Mouse (Mus musculus) urinary bladder, postnatal 4 days (tissue): ENCODE measurements around the gene Arhgap21.

Experiments used
- DNase-seq, 2 experiments: peaks; one replicate each; pipeline ENCODE4 v3.0.0; 2021 to 2022; ENCODE audit warnings: low spot score in 2 of 2

Arhgap21 gene

DNA sequence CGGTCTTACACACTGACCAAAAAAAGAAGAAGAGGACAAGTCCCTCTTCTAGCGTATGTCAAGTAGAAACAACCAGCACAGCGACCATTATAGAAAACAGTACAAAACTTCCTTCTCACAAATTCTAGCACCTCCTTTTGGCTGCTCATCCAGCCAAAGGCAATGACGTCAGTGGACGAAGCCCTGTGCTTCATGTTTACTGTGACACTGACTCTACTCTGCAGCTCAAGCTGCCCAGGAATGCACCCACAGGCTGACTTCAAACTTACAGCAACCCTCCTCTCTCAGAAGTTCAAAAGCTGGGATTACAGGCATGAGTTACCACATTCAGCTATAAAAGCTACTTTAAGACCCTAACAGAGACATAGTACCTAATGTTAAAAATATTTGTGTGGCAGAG is 72.2 kb downstream of the Arhgap21 start:
- DNase-seq: no peak

DNA sequence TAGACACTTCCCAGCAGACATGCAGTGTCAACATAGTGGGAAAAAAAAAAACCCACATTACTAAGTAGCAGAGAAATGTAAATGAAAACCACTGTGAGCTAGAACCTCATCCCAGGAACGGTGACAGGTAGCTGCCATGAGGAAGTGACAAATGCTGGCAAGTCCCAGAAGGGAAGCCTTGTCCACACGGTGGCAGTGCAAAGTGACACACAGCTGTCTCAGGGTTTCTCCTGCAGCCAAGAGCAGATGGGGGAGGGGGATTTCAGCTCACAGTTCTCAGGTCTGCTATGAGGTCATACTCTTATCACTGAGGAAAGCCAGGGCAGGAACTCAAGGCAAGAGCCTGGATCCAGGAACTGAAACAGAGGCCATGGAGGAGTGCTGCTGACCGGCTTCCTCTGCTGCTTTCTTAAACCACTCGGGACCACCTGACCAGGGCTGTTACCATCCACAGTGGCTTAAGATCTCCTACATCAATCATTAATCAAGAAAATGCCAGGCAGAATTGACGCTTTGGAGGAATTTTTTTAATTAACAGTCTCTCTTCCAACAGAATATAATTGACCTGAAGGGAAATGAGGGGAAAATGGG is 74.5 kb downstream of the Arhgap21 start:
- no peak for DNase-seq

DNA sequence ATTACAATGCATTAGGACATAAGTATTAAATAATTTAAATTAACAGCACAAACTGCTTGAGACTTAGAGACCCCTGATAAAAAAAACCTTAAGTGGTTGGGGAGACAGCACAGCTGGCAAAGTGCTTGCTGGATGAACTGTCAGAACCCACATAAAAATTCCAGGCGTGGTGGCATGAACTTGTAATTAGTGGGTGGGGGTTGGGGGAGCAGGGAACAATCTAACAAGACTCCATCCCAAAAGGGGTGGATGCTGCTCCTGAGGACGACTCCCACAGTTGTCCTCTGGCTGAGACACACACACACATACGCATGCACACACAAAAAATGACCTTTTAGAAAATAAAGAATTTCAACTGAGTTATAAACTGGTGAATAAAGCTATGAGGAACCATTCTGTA is 79.9 kb downstream of the Arhgap21 start:
- no peak for DNase-seq

DNA sequence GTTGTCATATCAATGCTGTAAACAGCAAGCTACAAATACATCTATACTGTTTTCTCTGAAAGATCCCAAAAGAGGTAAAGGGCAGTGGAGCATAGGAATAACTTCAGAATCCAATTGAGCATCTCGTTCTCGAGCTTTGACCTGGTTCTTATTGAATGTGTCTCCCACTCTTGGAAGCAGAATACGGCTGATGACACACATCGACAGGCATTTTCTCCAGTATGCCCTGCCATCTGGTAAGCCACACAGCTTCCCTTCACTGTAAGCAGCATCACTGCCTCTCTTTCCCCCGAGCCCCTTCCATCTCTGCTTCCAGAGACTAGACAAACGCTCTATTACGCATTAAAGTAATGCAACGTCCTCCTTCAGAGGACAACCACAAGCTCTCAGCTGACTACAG is 85.4 kb downstream of the Arhgap21 start:
- no peak for DNase-seq

DNA sequence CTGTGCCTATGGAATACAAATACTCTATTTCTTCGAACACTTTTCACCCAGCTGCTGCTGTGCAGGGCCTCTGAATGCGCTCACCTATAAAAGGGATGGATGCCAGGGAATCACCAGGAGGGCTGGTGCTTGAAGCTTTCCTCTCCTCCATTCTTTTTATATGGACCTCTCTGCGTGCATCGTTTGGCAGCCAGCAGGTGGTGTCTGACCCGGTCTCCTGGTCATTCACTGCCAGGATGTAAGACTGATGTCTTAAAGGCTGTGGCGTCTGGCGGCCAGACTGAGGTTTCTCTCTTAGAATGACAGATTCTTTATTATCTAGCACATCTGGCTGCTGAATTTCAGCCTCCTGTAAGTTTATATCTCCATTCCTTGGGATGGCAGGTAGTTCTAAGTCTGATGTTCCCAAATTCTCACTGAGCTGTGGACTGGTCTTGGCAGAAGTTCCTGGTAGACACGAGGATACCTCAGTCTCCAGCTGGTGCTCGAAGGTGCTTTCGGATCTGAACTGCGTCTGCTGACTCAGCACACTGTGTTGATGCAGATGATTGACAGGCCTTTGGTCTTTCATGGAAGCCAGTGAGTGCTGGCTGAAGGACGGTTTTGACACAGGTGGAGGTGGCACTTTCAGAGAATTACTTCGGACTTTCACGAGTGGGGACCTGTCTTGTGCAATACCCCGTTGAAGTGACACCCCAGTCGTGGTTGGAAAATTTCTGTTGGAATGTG is 88.6 kb downstream of the Arhgap21 start:
- no peak for DNase-seq

DNA sequence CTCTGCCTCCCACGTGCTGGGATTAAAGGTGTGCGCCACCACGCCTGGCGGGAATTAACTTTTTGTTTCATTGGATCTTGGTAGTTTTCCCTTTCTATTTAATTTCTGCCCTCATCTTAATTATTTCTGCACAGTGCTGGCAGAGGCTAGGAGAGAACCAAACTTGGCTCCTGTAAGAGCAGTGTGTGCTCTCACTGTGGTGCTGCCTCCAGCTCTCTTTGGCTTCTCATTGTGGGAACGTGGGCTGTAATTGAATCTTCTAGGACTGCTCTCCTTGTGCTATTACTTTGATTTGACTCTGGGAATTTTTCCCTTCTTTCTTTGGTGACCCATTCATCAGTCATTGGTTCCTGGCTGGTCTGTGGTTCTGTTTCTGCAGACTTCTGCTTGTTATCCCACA is 94.1 kb downstream of the Arhgap21 start:
- DNase-seq: no peak

DNA sequence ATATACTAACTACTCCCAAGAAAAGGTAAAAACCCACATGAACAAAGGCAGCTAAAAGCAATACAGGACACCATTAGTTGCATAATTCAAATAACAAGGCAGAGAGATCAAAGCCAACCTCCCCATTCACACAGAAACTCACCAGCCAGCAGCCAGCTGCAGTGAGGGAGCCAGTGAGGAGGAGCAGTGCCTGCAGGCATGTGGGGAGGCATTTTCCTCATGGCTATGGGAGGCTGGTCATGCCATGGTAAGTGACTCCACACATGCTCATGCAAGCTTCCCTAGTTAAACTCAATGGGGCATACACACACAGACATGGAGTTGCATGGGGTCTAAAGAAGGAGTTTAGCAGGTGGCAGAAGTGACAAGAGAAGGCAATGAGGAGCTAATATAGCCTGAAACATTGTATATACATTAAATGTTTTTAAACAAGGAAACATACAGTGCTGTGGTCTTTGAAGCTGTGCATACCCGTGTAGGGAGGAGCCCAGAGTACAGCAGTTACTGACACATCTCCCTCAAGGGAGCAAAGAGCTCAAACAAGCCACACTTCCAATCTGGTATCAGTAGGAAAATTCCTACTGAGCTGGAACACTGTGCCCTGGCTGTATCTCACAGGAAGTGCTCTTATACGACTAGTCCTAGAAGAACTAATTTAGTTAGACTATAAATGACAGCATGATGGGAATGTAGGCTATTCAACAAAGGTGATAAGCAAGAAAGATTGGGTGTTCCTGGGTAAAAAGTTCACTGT is 99.3 kb downstream of the Arhgap21 start:
- DNase-seq: no peak

DNA sequence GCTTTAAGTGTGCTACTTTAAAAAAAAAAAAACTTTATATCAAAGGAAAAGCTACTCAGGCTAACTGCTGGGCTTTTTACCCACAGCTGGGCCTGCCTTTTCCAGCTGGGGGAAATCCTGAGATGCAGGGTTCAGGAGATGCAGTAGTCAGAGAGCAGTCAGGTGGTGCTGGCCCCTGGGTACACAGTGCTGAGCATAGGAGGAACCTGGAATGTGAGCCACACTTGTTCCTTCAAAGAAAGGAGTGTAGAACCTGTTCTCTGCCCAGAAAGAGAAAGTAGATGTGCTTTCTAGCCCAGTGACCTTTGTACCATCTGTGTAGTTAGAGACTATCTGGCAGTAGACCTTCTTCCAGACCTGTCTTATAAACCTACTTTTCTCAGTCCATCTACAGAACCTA is 100.6 kb downstream of the Arhgap21 start:
- no peak for DNase-seq

DNA sequence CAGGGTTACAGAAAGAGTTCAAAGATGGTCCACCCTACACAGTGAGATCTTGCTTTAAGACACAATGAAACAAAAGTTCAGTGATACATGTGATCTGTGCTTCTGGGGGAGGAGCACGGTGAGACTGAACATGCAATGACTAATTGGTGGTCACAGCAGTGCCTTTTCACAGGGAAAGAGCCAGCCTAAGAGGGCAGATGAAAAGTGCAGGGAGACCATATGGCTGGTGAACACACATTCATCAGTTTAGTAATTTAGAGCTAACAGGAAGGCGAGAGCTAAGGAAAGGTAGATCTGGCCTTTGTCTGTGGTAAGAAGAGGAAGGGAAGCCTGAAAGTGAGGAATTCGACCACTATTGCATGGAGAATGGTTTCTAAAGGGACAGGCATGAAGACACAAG is 102.9 kb downstream of the Arhgap21 start:
- DNase-seq: no peak

DNA sequence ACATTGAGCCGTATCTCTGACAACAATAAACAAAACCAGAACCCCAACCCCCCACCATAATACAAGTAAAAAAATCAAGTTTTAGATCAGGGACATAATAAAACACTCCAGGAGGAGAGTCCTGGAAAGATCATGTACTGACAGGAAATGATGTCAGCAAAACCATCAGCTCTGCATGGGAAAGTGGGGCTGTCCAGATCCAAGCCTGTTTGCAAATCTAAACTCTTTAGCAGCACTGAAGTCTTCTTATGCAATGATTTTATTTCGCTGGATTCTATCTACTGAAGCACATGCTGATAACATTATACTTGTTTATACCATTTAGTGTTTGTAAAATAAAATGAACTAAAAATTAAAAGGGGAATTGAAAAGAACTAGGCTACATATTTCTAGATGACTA is 104.1 kb downstream of the Arhgap21 start:
- no peak for DNase-seq

DNA sequence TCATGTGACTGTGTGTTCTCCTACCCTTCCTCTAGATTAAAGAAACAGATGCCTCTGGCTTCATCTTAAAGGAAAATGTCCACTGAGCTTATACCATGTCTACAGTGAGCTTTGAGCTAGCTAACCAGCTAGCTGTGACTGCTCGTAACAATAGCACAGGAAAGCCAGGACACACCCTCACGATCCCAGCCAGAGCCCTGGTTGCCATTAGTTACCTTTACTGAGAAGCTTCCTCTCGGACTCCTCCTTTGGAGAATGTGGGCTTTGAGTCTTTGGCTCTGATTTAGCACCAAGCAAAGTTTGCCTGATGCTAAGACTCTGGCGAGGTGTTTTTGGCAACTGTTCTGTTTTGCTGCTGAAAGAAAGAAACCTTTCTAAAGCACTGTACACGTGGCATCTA is 107.9 kb downstream of the Arhgap21 start:
- no peak for DNase-seq

DNA sequence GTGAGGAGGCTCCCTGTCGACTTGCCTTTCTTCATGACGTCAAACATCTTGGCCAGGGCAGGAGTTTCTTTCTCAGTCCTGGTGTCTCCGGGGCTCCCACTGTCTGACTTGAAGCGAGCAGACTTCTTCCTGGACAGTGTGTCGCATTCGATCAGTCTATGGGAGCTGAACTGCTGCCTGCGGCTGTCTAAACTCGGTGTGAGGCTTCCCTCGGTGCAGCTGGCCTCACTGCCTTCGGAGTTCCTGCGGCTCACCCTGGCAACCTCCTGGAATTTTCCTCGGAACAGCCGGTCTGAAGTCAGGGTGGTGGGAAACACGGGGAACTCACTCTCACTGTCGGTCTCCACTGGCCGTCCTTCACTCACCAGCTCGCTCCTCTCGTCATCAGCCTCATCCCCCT is 119.3 kb downstream of the Arhgap21 start:
- DNase-seq: no peak

DNA sequence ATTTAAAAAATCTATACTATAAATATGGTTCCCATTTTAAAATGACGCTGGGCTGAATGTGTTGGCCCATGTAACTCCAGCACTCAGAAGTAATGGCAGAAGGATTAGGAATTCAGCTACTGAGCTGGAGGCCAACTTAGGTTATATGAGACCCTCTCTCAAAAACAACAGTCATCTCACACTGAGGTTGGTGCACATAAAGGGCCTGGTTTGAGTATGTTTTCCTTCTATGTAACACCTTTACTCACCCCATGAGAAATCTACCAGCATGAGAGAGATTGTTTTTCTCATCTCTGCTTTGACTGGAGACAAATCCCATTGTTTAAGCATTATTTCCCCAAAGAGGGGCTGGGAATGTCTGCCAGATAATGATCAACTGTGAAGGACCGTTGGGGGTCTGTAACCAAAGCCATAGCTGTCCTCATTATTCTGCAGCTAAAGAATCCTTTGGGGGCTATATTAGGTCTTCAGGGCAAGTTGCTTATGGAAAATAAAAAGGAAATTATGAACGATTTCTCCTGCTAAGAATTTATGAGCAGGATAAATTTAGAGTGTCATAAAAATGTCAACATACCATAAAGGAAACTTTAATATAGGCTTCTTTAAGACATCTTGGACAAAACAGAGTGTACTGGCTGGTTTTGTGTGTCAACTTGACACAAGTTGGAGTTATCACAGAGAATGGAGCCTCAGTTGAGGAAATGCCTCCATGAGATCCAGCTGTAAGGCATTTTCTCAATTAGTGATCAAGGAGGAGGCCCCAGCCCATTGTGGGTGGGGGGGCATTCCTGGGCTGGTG is 136.9 kb downstream of the Arhgap21 start:
- no peak for DNase-seq

DNA sequence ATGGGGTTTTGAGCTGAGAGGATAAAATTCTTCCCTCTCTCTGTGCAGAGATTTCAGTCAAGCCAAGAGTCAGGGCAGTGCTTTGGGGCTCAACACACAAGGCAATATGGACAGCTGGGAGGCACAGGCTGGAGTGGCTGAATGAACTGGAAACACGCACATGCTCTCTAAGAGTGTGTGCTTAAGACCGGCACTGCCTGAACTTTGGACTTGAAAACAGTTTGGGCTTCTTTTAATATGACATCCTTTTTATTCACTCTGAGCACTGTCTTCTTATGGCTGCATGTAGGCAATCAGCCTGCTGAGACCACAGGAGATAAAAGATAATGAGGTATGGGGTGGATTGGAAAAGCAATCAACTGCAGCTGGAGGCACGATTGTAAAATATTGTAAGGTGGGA is 137.8 kb downstream of the Arhgap21 start:
- DNase-seq: no peak

DNA sequence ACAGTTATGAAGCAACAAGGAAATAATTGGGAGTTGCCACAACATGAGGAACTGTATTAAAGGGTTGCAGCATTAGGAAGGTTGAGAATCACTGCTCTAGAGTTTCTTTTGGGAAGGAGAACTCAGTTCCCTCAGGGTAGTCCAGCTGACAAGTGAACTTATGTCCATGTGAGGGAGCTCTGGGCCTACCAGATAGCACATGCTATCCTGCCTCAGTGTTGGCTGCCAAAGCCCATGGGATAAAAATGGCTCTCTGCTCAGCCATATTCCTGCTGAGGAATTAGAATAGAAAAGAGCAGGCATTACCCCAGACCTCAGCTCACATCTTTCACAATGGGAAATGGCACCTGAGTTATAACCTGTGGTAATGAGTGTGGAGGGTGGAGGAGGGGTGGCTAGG is 142.4 kb downstream of the Arhgap21 start:
- no peak for DNase-seq

DNA sequence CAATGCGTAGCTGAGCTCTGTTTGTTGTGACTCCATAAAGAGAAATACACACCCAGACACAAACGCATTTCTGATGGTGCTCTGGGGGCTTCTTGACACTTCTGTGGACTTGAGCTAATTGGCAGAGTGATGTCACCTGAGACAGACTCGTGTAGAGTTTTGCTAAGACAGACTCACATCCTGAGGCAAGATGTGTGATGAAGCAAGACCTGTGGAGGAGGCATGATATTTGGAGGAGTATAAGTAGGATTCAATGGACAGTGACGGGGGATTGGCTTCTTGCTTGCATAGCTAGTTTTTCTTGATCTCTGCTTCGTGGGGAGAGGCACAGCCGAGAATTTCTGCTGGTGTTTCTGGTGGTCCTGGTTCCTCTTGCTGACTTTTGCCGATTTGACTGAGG is 150.5 kb downstream of the Arhgap21 start:
- no peak for DNase-seq

DNA sequence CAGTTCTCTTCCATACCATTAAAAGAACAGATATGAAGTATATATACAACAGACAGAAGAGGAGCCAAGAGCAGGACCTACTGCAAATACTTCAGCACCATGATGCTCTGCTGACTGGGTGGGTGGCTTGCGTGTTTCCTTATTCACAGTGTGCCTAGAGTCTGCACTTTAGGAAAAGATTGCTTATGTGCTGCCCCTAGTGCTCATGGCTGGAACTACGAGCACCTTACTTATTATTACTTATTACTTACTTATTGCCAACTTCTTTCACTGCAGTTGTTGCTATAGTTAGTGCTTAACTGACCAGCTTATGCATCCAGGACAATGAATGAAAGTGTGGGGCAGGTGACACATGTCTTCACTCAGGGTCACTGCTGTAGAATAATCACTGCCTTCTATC is 154.7 kb downstream of the Arhgap21 start:
- DNase-seq: no peak

DNA sequence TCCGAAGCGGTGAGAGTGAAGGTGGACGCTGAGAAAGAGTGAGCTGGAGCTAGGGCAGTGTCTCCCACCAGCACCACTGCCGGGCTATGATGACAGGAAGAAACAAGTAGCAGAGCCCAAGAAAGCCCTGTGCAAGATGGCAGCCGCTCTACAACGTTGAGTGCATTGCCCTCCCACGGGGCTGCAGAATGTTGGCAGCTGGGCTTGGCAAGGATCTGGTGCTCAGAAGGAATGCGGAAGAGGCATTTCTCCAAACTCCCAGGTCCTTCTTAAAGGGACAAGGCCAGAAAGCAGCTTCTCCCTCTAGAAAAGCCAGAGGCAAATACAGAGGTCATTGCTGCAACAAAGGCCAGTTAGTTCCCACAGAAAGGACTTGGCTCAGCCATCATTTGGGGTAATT is 157.2 kb downstream of the Arhgap21 start:
- DNase-seq: no peak

DNA sequence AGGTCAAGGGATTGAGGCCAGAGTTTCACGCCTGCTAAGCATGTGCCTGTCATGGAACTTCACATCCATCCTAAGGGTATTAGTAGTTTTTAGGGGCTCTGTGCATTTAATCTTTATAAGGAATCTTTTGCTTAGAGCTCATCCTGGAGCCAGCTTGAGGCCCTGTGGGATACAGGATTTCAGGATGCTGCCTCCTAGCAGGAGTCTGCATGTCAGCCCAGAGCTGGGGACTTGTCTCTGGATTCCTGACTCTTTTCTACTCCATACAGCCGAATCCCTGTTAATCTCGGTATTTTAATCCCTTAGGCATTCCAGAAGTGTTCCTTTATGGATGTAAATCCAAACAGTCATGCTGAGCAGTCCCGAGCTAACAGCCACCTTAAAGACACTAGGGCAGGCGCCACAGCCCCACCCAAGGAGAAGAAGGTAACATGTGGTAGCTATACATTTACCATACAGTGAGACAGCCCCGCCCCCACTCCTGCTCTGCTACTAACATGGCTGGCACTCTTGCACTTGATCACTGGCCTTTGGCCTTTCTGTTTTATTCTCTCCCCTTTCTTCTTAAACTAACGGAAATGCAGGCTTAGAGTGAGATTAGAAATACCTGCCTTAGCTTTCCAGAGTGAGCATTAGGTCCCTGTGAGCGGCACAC is 167.3 kb downstream of the Arhgap21 start:
- no peak for DNase-seq
